Mouse (Mus musculus): Measurements from ENCODE around the gene Jup.

- TF ChIP-seq POLR2A (IDR thresholded peaks at IDR 0.05; ENCODE audit: insufficient read depth, low read depth, low read length) = no peak
- no peak for TF ChIP-seq EP300 (IDR thresholded peaks at IDR 0.05; ENCODE audit: insufficient read depth, low read depth, low read length)
Measured at GRCm38 (mm10) chr11:100325062-100325629, 72.4 kb downstream of the Jup start.

Measured in heart, adult 2 months (tissue).